Mouse (Mus musculus): ENCODE measurements at regions not wholly inside any gene's neighbourhood (a gene's known extent, or its start where the extent isn't known, plus 50 kb on each side); places are given as distances from the start of the nearest gene placed in this dataset.
"Not testable (repeated sequence)": the region's sequence is repeated elsewhere in the genome, so short reads cannot be mapped to it uniquely, and the experiment has no call there.

- no peak for DNase-seq (ENCODE audit: low read depth)
These were observed 220.8 kb upstream of the Irx1 start for GRCm38 (mm10) chr13:72184116-72184845.

- no peak for DNase-seq (ENCODE audit: low read depth)
These were observed 221.3 kb upstream of the Irx1 start for GRCm38 (mm10) chr13:72184846-72185118.

DNA sequence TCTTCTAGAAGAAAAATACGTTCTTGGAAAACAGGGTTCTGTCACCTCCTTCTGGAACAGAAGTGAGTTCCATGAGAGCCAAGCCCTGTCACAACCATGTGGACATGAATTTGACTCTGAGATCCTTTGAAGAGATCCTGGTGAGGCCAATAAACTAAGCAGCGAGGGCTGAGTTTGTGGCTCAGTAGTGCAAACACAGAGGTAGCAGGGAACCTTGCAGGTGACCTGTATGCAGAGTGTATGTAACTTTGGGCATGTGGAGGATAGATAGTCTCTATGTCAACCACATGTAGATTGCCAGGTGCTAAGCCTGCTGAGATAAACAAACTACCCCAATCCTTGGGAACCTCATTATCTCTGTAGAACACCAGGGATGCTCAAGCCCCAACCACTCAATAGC is 232.4 kb upstream of the Irx1 start:
- no peak for DNase-seq (ENCODE audit: low read depth)

- peak; percentile 40 for DNase-seq (ENCODE audit: low read depth)
These were observed 235.0 kb upstream of the Irx1 start for GRCm38 (mm10) chr13:72198341-72199105.

GRCm38 (mm10) chr13:72209518-72209917 is 246.0 kb upstream of the Irx1 start:
- no peak for DNase-seq (ENCODE audit: low read depth)

DNA sequence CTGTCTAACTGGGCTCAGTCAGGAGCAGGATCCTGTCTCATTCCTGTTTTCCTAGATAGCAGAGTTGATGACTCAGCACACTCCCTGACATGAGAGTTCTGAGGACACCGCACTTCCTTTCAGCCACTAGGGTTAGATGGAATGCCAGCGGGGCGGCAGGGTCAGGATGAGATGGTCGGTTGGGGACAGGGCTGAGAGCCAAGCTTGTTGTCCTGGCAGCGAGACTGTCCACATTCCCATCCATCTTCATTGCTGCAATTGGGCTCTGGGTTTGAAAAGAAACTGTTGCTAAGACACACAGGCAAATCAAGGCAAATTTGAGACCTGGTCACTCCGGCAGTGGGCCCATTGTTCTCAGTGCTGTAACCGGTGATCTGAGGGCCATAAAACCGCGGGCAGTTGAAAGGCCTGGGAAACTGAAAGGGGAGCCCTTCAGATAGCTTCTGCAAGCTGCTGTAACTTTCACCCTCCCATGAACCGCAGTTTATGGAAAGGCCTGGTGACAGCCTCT is 246.5 kb upstream of the Irx1 start:
- no peak for DNase-seq (ENCODE audit: low read depth)

DNA sequence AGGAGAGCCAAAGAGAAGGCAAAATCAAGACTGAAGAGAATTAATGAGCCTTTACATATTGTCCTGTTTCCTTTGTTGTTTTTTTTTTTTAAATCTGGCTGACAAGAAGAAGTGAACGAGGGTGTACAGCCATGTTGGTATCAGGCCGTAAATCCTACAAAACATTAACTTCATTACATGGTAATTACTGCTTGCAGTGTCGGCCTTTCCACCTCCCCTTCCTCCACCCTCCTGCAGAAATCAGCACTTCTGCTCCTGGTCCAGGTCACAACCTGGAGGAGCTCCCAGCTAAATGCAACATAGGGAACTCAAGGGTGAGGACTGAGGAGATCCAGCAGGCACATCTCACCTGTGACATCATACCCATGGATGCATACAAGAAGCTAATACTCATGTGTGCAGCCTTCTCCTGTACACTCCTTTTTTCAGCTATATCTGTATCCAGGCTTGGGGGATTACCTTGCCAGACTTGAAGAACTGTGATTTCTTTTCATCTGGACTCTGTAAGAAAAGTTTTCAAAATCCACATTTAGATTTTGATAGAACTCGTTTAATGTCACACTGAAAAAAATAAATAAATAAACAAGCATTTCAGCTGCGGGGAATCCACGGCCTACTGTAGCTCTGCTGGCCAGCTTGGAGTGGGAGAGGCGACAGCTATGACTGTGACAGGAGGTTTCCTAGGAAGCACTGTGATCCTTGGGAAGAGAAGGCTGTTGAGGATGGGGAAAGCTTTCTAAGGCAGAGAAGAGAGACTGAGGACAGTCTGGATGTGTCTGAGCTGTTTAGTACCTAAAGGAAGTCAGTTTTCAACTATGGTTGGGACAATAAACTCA is 247.2 kb upstream of the Irx1 start:
- no peak for DNase-seq (ENCODE audit: low read depth)

DNA sequence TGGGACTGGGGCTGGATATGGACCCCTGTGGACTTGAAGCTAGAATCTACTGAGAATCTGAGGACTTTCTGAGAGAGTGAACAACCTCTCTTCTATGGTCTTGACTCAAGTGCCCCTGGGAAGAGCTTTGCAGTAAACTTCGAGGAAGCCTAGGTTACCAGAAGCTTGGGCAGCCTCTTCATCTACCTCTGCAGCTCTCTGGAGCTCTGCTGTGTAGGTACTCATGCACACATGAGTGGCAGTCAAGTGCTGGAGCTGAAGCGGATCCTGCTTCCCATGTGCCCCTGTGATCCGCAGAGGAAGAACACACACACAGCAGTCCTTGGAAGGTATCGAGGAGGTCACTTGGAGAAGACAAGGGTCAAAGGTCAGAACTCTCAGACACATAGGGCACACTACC is 248.2 kb upstream of the Irx1 start:
- no peak for DNase-seq (ENCODE audit: low read depth)

- no peak for DNase-seq (ENCODE audit: low read depth)
These were observed 249.2 kb upstream of the Irx1 start for GRCm38 (mm10) chr13:72212747-72213146.

- no peak for DNase-seq (ENCODE audit: low read depth)
These were observed 255.8 kb upstream of the Irx1 start for GRCm38 (mm10) chr13:72219329-72219728.

GRCm38 (mm10) chr13:72227102-72227501 is 263.6 kb upstream of the Irx1 start:
- no peak for DNase-seq (ENCODE audit: low read depth)

GRCm38 (mm10) chr13:72231032-72231591 is 267.6 kb upstream of the Irx1 start:
- no peak for DNase-seq (ENCODE audit: low read depth)

GRCm38 (mm10) chr13:72232080-72232479 is 268.6 kb upstream of the Irx1 start:
- no peak for DNase-seq (ENCODE audit: low read depth)

- no peak for DNase-seq (ENCODE audit: low read depth)
These were observed 278.4 kb upstream of the Irx1 start for GRCm38 (mm10) chr13:72241919-72242318.

DNA sequence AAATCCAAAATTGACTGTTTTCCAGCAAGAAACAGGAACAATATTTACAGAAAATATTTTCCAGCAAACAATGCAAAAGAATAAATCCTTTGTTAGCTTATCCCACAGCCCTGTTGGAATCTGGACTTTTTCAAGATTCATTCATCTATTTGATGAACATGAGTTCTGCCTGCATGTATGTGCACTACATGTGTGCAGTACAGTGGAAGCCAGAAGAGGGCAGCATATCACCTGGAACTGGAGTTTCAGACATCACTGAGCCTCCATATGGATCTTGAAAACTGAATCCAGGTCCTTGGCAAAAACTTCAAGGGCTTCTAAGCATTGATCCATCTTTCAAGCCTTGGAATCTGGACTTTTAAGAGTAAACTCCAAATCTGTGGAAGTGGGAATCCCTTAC is 286.9 kb upstream of the Irx1 start:
- DNase-seq (ENCODE audit: low read depth), result no peak

GRCm38 (mm10) chr13:72253242-72253641 is 289.7 kb upstream of the Irx1 start:
- not testable (repeated sequence) for DNase-seq (ENCODE audit: low read depth)

DNA sequence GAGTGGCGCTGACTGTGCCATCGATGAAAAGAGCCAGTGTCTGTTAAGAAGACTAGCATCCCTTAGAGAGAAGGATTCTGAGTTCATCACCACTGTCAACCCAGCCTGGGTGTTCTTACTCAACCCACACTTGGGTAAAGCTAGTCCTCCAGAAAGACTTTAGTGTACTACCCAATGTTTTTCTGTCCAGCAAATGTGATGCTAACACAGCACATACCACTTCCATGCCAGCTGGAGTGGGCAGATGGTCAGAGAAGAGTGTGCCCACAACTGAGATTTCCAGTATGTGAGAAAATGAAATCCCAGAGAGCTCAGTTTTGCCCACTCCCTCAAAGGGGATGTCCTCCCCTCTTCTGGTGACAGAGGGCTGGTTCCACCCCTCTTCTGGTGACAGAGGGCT is 295.3 kb upstream of the Irx1 start:
- DNase-seq (ENCODE audit: low read depth), result no peak

DNA sequence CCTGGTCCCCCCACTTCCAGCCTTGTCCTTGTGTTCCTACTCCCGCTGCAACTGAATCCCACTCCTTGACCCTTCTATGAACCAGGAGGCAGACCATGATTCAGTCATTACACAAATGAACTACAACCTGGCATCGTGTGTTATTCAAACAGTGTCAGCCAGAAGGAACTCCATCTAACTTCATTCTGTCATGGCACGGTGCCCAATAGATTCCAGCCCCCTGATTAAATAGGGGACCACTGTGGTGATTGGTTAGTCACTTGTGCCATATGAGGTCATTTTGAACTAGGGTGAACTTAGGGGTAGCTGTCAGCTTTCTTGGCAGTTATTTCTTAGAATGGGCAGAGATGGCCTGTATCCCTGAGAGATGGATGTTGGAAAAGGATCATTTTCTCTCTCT is 300.9 kb upstream of the Irx1 start:
- no peak for DNase-seq (ENCODE audit: low read depth)

DNA sequence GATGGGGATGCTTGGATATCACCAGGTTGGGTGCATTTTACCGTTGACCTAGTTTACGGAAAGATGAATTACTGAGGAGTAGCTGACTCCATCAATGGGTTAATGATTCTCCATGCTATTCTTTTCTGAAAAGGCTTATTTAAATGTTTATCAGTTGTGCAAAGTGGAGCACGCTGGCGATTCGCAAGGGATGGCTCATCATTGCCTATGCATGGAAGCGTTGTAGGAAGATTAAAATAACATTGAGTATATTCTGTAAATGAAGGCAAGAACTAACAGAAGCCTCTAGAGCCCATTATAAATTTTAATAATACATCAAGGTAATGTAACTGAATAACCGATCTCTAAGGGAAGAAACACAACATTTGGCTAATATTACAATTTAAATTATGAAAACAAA is 301.6 kb upstream of the Irx1 start:
- no peak for DNase-seq (ENCODE audit: low read depth)

GRCm38 (mm10) chr13:72265650-72266049 is 302.1 kb upstream of the Irx1 start:
- DNase-seq (ENCODE audit: low read depth), result no peak

- DNase-seq (ENCODE audit: low read depth), result peak; percentile 49
These were observed 302.7 kb upstream of the Irx1 start for GRCm38 (mm10) chr13:72266174-72266768.

DNA sequence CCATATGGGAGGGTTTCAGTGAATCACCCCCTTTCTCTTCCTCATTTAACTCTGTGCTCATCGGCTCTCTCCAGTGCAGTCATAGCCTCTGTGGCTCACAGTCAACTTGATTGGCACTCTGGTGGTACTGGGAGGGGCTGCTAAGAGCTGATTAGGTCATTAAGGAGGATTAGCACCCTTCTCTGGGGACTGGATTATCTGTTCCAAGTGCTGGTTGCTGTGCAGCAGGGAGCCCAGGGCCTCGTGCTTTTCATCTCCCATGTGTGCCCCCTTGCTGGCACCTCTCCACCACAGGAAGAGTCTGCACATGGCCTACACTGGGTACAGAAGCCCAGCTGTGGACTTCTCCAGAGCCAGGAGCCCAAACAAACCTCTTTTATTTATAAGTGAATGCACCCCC is 316.8 kb upstream of the Irx1 start:
- no peak for DNase-seq (ENCODE audit: low read depth)
